Mouse (Mus musculus) olfactory bulb, adult 2 months (tissue): Measurements from ENCODE around the gene Tom1l2.

ENCODE experiments used
- CTCF ChIP-seq: fragments of 200-500 bp; IDR thresholded peaks from 2 replicates; pipeline ENCODE4 v1.5.1; 2012; ENCODE audit warnings: low read depth, mild to moderate bottlenecking, low read length, moderate library complexity; ENCODE audit not compliant: insufficient read depth
- POLR2A ChIP-seq: fragments of 200-500 bp; IDR thresholded peaks from 2 replicates; pipeline ENCODE4 v1.6.1; 2012; ENCODE audit warnings: mild to moderate bottlenecking, low read depth, low read length, moderate library complexity; ENCODE audit not compliant: insufficient read depth

- TF ChIP-seq CTCF: no peak
- no peak for TF ChIP-seq POLR2A
Observed at GRCm38 (mm10) chr11:60189501-60190040, 163.1 kb downstream of the Tom1l2 start.
